In genomic region chr6:83381510-83382491, GRCm38 (mm10) we compare ENCODE assay signal across 8 mouse cellular contexts. TPM values are rescaled to one million over a fixed set of nuclear protein-coding genes. Genes with fewer than 3 reads are reported as not detected.
DNase-seq lines count a peak whose midpoint lies in the region; ATAC-seq and TF ChIP-seq lines count a peak whose summit lies in the region.

No protein-coding gene starts in this region.

- no peak overlapping the region for H3K4me3 ChIP-seq in heart, embryonic 11.5 days (ENCODE audit: low read depth, low read length)
- H3K4me3 ChIP-seq in liver, postnatal 0 days (ENCODE audit: low read depth, low read length) = no peak overlapping the region

- TF ChIP-seq EP300 in liver, postnatal 0 days (IDR thresholded peaks at IDR 0.05; ENCODE audit: low read depth) = peak; percentile 91

- H3K9me3 ChIP-seq in heart, embryonic 11.5 days (replicated peaks; ENCODE audit: control insufficient read depth, low read length) = no peaks in the 10 kb centered on the region
- no peaks in the 10 kb centered on the region for H3K9me3 ChIP-seq in liver, postnatal 0 days (ENCODE audit: low read length)

- DNase-seq in thymus, postnatal 25 days = peak; percentile 26
- DNase-seq in thymus, postnatal 14 days = no peak
- DNase-seq in liver, postnatal 0 days = peak; percentile 64
- no peak for DNase-seq in cerebellum, postnatal 10 days
- DNase-seq in cerebellum, adult 8-10 months = no peak
- DNase-seq in kidney, adult 18-20 months = no peak
- DNase-seq in cerebellum, postnatal 25 days = no peak

- no peak overlapping the region for H3K9ac ChIP-seq in heart, embryonic 11.5 days (ENCODE audit: low read depth, low read length)
- no peak overlapping the region for H3K9ac ChIP-seq in liver, postnatal 0 days (replicated peaks)

- H3K4me1 ChIP-seq in heart, embryonic 11.5 days (ENCODE audit: control insufficient read depth, insufficient read depth, low read length) = no peaks in the 10 kb centered on the region; the same call in 1 of the 2 replicates
- H3K4me1 ChIP-seq in liver, postnatal 0 days (ENCODE audit: insufficient read depth) = peaks cover 8% of the 10 kb centered on the region; the same call in 1 of the 2 replicates

- H3K27ac ChIP-seq in heart, embryonic 11.5 days (ENCODE audit: low read depth, low read length) = peak overlapping the region; percentile 41; the same call in 1 of the 2 replicates
- peak overlapping the region; percentile 64 for H3K27ac ChIP-seq in liver, postnatal 0 days (ENCODE audit: low read depth)

- H3K36me3 ChIP-seq in heart, embryonic 11.5 days (ENCODE audit: control insufficient read depth, insufficient read depth, low read length) = peaks cover 35% of the 10 kb centered on the region
- peaks cover 66% of the 10 kb centered on the region for H3K36me3 ChIP-seq in liver, postnatal 0 days (replicated peaks; ENCODE audit: insufficient read depth, low read length)

- peak; percentile 75 for ATAC-seq in heart, embryonic 11.5 days (replicated peaks; ENCODE audit: insufficient number of reproducible peaks, low FRiP score, low TSS enrichment)
- ATAC-seq in liver, postnatal 0 days = peak; percentile 99

- WGBS in heart, embryonic 11.5 days (ENCODE audit: insufficient replicate concordance) = 63% methylated on average over 10 of the region's 10 CpGs
- 54% methylated on average over 10 of the region's 10 CpGs for WGBS in liver, postnatal 0 days (ENCODE audit: insufficient replicate concordance)

- H3K27me3 ChIP-seq in heart, embryonic 11.5 days (ENCODE audit: control insufficient read depth, insufficient read depth, low read length) = no peaks in the 10 kb centered on the region
- no peaks in the 10 kb centered on the region for H3K27me3 ChIP-seq in liver, postnatal 0 days (ENCODE audit: insufficient read depth, low read length)

- H3K4me2 ChIP-seq in heart, embryonic 11.5 days = no peak overlapping the region
- peak overlapping the region; percentile 4 for H3K4me2 ChIP-seq in liver, postnatal 0 days (ENCODE audit: low read depth, low read length)

- no peak for TF ChIP-seq CTCF in liver, postnatal 0 days (IDR thresholded peaks at IDR 0.05; ENCODE audit: low read depth)

RNA-seq across cellular contexts. Expression of gene Bola3, which starts 32.9 kb away (rescaled TPM):
- polyA plus RNA-seq in heart, embryonic 11.5 days (2014; fragmentation: Nextera tagmentation; extraction: Ambion mirVana) = 279 and 280 TPM in 2 replicates
- 277 and 286 TPM in 2 replicates for polyA plus RNA-seq in liver, postnatal 0 days (2015; fragmentation: Nextera tagmentation; extraction: Ambion mirVana)

RNA-seq across cellular contexts. Expression of gene Mob1a, which starts 56.0 kb away (rescaled TPM):
- 42.2 and 49.5 TPM in 2 replicates for polyA plus RNA-seq in heart, embryonic 11.5 days (2014; fragmentation: Nextera tagmentation; extraction: Ambion mirVana)
- polyA plus RNA-seq in liver, postnatal 0 days (2015; fragmentation: Nextera tagmentation; extraction: Ambion mirVana) = 17.2 and 20.9 TPM in 2 replicates

RNA-seq across cellular contexts. Expression of gene Mthfd2, which starts 56.1 kb away (rescaled TPM):
- 44.5 and 45.4 TPM in 2 replicates for polyA plus RNA-seq in heart, embryonic 11.5 days (2014; fragmentation: Nextera tagmentation; extraction: Ambion mirVana)
- 16.6 and 20.9 TPM in 2 replicates for polyA plus RNA-seq in liver, postnatal 0 days (2015; fragmentation: Nextera tagmentation; extraction: Ambion mirVana)

Comparison
In these comparisons a context has a peak if more than half of its experiments do, and no peak if none do; other contexts are left out.
1. DNase-seq: peak in thymus, postnatal 25 days (single experiment) and liver, postnatal 0 days (single experiment); none in thymus, postnatal 14 days (single experiment), cerebellum, postnatal 10 days (0 of 2), cerebellum, adult 8-10 months (single experiment), kidney, adult 18-20 months (single experiment) and cerebellum, postnatal 25 days (0 of 2).